Mouse (Mus musculus): Measurements from ENCODE around the gene Spint1.
A peak's percentile ranks its signal among the peaks of the same experiment; 100 is the strongest.

- TF ChIP-seq CTCF (conservative IDR thresholded peaks at IDR 0.05; ENCODE audit: insufficient read depth, insufficient read length, low read depth, low read length) (peak; percentile 95), POLR2A (IDR thresholded peaks at IDR 0.05; ENCODE audit: low read depth, low read length) (no peak)
Observed at GRCm38 (mm10) chr2:119250826-119251478, 13.8 kb downstream of the Spint1 start.
